Mouse (Mus musculus) ZHBTc4 (cell line): ENCODE results near the gene St8sia1.
A peak's percentile ranks its signal among the peaks of the same experiment; 100 is the strongest.

Experiments
- DNase-seq: peaks from one replicate; pipeline ENCODE4 v3.0.0-alpha.2; 2011; ENCODE audit warnings: low read depth, low spot score

Gene St8sia1

GRCm38 (mm10) chr6:142944470-142944869 lies 19.8 kb downstream of the St8sia1 start:
- DNase-seq, result peak; percentile 55

DNA sequence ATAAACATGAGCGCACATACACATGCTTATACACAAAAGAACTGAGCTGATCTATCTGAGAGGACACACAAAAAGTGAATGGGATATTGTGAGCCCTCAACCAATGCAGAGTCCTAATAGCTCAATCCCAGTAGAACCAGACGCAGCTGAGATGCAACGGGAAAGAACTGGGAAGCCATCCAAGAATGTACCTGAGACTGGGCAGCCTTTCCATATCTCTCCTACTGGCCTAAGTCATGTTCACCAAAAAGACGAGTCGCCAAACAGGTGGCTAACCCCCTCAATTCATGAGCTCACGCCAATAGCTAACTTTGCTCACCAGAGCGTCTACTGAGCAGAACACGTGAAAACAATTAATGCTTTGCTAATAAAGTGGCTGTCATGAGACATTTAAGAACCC lies 20.8 kb downstream of the St8sia1 start:
- DNase-seq, result no peak

DNA sequence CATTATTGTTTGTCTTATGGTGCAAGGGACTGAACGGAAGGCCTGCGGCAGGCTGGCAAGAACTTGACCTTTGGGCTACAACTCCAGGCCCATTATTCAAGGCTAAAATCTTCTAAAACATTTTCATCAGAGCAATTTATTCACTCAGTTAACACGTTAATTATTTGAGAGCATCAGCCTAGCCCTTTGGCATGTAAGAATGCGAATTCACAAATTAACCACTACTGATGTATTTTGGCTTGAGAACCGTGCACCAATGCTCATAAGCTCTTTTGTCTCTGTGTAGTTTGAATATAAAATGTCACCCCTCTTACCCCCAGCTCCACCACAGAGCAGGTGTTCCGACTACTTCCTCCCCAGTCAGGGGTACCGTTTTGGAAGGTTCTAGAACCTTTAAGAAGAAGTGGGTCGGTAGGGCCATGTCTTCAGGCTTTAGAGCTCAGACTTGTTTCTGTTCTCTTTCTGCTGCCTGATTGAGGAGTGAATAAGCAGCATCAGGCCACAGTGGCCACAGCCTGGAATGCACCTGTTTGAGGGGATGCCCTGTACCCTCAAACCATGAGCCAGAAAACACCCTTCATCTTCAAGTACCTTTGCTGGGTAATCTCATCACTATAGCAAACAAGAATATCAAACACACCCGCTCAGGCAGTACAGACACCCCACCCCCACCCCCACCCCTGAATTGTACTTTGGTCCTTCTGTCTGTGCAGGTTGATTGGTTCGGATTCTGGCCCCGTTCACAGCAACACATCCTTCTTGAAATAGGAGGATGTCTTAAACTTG lies 22.5 kb downstream of the St8sia1 start:
- DNase-seq, result no peak

- no peak for DNase-seq
These were observed 23.2 kb downstream of the St8sia1 start for GRCm38 (mm10) chr6:142941078-142941477.

DNA sequence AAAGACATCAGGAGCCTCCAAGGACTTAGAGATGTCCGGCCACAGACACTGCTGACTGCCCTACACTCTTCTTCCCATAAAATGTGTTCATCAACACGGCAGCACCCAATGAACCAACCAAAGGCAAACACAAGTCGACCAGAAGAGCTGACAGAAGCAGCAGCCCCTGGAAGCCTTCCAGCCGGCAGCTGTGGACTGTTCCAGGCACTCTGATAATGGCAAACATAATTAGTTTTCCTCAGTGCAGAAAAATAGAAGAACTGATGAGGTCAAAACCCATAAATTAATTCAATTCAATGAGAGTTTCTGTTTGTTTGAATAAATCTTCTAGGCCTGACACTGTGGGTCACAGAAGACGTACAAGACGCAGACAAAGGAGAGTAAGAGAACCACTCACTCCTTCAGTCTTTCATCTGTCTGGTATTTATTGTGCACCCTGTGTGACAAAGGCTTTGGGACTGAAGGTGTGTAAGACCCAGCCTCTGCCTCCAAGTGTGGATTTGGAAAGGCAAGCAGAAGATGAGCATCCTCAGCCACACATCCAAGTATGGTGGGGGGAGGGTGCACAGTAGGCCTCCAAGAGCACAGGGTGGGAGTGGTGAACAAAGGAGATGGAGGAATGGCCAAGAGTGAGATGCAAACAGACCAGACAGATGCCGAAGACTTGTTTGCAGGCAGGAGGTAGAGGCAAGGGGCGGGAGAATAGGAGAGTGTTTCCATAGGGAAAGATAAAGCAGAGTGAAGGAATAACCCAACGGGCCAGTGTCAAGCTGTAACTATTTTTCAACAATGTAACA lies 25.5 kb downstream of the St8sia1 start:
- DNase-seq, result peak; percentile 57

DNA sequence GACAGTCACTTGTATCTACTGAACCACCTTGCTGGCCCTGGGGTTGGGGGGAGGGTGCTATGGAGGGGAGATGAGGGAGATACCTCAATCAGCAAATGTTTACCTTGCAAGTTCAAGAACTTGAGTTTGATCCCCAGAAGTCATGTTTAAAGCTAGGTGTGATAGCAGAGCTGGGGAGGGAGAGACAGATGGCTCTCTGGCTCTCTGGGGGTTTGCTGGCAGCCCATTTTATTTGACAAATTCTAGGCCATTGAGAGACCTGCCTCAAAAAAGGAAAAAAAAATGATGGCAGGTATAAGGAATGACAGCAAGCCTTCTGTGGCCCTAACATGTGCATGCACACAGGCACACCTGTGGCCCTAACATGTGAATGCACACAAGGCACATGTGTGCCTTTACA lies 26.2 kb downstream of the St8sia1 start:
- DNase-seq, result no peak

- no peak for DNase-seq
These were observed 31.7 kb downstream of the St8sia1 start for GRCm38 (mm10) chr6:142932582-142932981.

DNA sequence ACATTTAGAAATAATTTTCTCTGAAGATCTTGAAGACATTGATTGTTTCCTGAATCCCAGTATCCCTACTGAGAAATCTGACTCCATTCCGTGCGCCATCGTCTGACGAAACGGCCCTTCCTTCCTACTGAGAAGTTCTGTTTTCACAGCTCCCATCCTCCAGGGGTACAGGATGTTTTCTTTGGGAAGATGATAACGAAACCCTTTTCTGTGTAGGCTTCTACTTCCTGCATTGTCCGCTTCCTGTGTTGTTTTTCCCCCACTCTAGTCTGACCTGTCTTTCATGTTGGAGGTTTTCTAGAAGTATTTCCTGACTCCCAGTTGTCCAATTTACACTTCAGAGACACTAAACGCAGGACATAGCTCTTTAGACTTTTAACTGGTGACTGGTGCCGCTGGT lies 32.1 kb downstream of the St8sia1 start:
- no peak for DNase-seq

GRCm38 (mm10) chr6:142928551-142929309 lies 35.5 kb downstream of the St8sia1 start:
- no peak for DNase-seq

DNA sequence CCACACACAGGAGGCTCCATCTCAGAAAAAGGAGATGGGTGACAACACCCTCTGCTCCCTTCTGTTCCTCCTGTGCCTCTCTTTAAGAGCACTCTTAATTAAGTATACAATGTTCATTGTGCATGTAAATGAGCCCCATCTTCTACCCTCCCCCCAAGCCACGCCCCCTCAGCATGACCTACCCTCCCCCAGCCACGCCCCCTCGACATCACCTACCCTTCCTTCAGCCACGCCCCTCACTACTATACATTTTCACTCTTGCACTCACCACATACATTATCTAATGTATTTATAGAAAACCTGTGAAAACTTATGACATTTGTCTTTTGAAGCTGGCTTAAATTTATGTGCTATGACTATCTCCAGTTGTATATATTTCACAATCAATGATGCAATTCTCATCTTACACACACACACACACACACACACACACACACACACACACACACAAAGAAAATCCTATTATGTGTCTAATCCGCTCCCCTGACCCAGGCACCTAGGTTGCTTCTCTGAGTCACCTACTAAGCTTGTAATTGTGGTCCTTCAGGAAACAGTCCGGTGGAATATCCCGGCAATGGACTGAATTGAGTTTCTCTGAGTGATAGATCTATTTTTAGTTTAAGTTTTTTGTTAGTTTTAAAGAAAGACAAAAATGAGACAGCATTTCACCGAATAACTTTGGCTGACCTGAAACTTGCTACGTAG lies 37.2 kb downstream of the St8sia1 start:
- peak; percentile 26 for DNase-seq

DNA sequence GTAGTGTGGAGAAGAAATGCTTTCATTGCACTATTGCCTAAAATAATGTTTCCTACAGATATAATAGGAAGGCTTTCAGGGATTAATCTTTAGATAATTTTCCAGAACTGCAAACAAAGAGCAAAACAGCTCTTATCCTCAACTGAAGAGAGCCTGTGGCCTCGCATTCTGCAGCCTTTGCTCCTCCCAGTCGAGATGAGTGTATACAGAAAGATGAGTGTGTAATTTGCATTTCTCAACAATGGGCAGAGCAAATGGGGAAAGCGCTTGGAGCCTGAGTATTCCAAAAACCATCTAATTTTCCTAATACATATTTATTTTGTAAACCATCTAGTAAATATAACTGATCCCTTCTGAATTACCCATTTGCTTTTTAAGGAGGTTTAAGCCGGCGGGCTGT lies 38.3 kb downstream of the St8sia1 start:
- DNase-seq, result no peak

DNA sequence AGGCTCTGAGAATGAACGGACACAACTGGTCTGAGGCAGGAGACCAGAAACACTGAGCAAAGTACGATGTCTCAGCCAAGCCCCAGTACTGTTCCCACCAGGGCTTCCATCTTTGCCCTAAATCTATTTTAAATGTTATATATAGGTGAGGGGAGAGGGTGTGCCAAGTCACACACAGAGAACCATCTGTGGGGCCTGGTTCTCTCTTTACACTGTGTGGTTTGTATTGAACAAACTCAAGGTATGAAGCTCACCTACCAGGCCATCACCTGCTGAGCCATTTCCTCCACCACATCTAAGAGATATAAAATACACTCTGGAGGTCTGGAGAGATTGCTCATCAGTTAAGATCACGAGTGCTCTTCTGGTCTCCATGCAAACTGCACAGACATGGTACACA lies 38.9 kb downstream of the St8sia1 start:
- DNase-seq, result no peak

- no peak for DNase-seq
These were observed 43.4 kb downstream of the St8sia1 start for GRCm38 (mm10) chr6:142920901-142921300.

GRCm38 (mm10) chr6:142918691-142919090 lies 45.6 kb downstream of the St8sia1 start:
- no peak for DNase-seq

DNA sequence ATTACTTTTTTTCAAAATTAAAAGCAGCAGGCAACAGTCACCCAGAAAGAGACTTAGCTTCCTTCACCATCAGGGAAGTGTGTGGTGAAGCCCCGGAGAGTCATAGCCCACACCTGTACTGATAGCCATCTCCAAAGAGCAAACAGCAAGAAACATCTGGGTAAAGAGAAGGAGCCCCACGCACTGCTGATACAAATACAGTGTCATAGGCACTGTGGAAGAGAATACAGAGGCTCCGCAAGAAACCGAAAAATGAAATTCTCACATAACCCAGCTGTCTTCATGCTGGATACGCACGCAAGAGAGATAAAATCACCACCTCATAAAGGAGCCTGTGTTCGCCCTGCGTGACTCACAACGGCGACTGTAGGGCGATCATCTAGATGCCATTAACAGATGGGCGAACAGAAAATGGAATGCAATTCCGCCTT lies 46.8 kb downstream of the St8sia1 start:
- no peak for DNase-seq

- DNase-seq, result no peak
These were observed 47.8 kb downstream of the St8sia1 start for GRCm38 (mm10) chr6:142916271-142916941.

DNA sequence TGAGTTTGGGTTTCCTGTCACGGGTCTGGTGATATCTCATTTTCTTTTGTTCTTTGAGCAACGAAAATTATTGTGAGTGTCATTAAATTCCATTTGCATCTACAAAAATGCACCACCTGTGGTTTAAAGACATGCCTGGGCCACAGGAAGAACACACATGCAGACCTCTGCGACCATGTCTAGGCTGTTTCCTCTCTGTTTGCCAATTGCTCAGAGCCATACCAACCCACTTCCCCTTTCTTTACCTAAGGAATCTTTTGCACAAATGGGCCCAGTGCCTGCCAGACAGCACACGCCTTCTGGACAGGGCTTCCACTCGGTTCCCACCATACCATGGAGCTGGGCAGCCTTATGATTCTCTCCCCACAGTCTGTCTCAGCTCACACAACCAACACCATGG lies 48.8 kb downstream of the St8sia1 start:
- DNase-seq, result no peak

GRCm38 (mm10) chr6:142914676-142915075 lies 49.6 kb downstream of the St8sia1 start:
- no peak for DNase-seq

- no peak for DNase-seq
These were observed 53.0 kb downstream of the St8sia1 start for GRCm38 (mm10) chr6:142911263-142911662.

DNA sequence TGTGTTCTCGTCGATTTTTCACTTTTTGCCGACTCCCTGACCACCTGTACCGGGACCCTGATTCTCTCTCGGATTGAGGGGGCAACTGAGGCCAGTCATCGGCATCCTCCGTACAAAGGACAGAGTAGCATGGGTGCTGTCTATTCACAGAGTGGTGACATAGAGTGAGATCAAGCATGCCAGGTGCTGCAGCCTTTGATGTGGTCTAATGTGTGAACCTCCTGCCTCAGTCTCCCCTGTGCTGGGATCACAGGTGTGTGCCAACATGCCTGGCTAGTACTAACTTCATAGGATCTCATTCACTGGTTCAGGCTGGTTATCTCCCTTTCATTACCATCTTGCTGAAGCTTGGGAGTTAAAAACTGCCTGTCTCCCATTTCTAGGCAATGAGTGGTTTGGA lies 53.5 kb downstream of the St8sia1 start:
- no peak for DNase-seq

- DNase-seq, result no peak
These were observed 54.5 kb downstream of the St8sia1 start for GRCm38 (mm10) chr6:142909771-142910105.
